Mouse (Mus musculus) urinary bladder, postnatal 0 days (tissue): ENCODE measurements around the gene Gm17455. TPM values are rescaled to one million over a fixed set of nuclear protein-coding genes. Genes with fewer than 3 reads are reported as not detected.

Experiments used
- polyA plus RNA-seq: library from polyadenylated mRNA; unstranded; fragments of >200 nt; fragmentation: Nextera tagmentation; extraction: Ambion mirVana; gene quantifications from 2 replicates; pipeline ENCODE4 v1.2.1, GENCODE M21; 2015

Gm17455 gene
- polyA plus RNA-seq = 0.71 and 1.6 TPM in 2 replicates

GRCm38 (mm10) chr10:60399449-60399848 is at the start of gene Gm17455:
Gm17455 (plus strand) TSS chr10:60399726.

Other genes starting within 250 kb of the Gm17455 start
- gene Chst3, start 180.5 kb upstream of the Gm17455 start, polyA plus RNA-seq = 0.41 and 0.47 TPM in 2 replicates
- gene Psap, start 122.1 kb upstream of the Gm17455 start, polyA plus RNA-seq = 241 and 248 TPM in 2 replicates
- 7.7 and 15.3 TPM in 2 replicates for gene Vsir, start 52.9 kb upstream of the Gm17455 start, polyA plus RNA-seq